Mouse (Mus musculus): ENCODE results near the gene Rhoj.
"Not testable (repeated sequence)": the region's sequence is repeated elsewhere in the genome, so short reads cannot be mapped to it uniquely, and the experiment has no call there.

The Rhoj gene

DNA sequence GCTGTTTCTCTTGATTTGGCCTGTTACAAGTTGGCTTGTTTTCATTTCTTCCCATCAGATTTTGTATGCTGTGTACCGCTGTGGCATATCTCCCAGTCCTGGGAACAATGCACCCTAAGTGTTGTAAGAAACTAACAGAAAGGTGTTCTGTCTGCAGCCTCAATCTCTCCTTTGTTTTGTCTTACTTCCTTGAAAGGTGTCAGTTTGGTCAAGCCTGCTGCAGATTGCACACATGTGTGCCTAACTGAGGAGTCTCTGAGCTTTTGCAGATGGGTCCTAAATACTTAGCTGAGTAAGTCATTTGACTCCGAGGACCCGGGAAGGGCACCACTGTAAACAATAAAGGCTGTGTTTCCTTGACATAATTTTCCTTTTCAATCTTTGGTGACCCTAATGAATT lies 88.5 kb downstream of the Rhoj start:
- no peak for DNase-seq

DNA sequence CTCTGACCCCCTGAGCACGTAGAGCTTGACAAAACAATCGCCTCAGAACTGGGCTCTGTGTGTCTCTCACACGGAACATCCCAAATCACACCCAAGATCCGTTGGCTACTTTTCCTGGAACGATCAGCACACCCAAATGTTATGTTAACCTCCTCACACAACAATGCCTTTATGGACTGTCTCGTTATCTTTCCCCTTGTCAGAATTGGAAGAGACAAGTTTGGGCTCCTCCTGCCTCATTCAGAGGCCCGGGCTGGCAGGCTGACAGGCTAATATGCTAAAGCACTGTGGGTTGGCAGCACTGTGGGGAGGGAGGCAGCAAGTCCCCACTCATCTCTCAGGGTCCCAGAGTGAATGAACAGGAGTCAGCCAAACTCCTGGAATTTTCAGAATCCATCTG lies 89.0 kb downstream of the Rhoj start:
- no peak for DNase-seq

DNA sequence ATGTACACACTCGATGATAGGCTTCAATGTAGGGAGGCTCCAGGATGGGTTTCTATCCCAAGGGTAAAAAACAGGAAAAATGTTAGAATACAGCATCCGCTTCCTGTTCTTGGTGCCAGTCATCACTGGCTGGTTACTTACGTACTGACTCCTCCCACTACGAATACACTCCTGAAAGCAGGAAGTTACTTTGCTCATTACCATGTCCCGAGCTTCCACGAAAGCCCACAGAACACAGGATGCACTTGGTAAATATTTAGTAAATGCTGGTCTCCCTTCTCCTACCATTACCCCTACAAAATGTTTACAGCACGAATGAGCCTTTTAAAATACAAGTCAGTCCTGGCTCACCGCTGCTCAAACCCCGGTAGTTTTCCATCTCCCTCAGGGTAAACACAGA lies 104.8 kb downstream of the Rhoj start:
- no peak for DNase-seq

DNA sequence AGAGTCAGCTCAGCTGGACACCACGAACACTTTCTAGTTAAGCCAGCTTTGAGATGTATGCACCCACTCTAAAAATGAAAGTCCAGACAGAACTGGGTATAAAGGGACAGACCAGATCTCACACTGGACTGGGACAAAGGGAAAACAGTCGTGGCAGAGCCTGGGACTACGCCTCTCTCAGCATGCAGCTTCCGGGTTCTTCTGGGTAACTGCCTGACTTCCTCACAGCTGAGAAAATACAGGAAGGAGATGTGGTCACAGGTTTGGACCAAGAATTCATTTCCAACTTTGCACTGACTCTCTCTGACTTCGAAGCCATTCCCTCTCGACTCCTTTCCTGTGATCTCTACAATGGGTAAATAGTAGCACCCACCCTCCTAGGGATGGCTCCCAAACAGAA lies 106.9 kb downstream of the Rhoj start:
- no peak for DNase-seq

DNA sequence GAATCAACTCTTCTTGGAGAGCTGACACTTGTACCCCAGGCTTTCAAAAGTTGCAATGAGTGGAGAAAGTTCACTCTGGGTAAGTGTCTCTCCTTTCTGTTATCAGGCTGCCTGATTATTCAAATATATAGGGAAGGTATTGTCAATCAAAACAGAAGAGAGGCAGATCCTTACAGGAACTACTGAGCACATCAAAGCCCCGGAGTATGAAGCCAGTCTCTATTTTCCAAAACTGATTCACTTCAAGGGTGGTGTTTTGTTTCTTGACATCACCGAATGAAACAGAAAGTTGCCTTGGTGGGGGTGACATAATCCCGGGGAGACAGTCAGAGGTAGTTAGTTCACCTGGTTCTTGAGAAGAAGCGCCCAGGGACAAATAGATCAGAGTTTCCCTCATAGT lies 108.6 kb downstream of the Rhoj start, which contains the start of gene Gphb5:
TSS of gene Gphb5 (minus strand) at position 101 of the 400 bp plus-strand sequence.
- DNase-seq, result no peak

DNA sequence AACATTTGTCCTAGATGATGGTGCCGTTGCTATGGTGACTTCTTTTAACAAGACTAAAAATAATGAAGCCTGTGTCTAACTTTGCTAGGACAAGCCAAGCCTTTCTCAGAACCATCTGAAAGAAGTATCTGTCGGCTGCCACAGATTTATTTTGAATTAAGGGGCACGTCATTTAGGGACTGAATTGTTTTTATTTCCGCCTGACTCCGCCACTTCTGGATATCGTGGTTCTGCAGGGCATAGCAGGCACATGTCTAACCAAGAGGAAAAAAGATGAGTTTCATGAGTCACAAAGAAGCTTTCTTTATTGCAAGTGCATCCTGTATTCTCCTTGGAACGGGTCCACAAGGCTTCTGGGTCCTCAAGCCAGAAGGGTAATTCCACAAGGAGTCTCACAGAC lies 116.2 kb downstream of the Rhoj start:
- DNase-seq, result no peak

DNA sequence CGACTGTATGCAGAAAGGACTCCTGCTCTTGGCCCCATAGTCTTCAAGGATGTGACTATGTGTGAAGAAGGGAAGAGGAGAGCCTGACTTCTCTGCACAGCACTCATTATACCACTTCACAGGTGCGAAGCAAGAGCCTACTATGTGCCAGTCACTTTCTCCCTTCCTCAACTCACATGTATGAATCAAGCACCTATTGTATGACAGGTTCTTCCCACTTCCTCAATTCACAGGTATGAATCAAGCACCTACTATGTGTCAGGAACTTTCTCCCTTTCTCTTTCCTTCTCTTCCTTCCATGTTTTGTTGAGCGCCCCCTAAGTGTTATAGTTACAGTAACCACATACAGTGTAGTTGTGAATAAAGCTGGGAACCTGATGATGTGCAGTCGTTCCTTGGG lies 116.7 kb downstream of the Rhoj start:
- DNase-seq, result no peak

DNA sequence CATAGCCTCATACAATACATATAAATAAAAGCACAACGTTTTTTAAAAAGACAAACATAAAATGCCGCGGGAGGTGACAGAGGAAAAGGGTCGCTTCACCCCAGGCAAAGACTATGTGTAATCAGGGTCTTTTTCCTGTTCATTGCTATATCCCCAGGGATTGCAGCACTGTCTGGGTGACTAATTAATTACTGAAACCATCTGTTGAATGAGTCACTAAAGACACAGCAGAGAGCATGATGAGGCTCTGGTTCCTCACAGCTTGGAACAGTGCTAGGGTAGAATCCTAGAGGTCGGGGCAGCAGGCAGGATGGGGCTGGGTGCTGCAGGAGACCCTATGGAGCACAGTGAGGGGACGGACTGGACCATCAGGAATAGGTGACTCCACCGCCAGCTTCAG lies 117.8 kb downstream of the Rhoj start:
- DNase-seq, result no peak

DNA sequence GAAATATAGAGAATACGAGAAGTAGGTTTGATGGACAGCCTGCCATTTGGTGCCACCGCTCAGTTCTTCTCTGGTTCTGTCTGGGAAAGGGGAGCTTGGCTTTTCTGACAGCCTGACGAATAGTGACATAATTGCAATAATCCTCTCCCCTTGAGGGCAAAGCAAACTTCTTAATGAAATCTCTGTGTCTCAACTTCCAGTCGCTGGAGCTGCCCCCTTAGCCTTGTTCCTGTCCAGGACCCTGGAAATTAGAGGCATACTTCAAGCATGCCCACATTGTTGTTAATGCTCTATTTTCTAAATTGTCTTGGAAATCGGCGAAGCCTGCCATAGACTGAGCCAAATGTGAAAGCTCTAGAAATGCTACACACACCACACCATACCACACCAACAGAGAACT lies 120.6 kb downstream of the Rhoj start:
- no peak for DNase-seq

DNA sequence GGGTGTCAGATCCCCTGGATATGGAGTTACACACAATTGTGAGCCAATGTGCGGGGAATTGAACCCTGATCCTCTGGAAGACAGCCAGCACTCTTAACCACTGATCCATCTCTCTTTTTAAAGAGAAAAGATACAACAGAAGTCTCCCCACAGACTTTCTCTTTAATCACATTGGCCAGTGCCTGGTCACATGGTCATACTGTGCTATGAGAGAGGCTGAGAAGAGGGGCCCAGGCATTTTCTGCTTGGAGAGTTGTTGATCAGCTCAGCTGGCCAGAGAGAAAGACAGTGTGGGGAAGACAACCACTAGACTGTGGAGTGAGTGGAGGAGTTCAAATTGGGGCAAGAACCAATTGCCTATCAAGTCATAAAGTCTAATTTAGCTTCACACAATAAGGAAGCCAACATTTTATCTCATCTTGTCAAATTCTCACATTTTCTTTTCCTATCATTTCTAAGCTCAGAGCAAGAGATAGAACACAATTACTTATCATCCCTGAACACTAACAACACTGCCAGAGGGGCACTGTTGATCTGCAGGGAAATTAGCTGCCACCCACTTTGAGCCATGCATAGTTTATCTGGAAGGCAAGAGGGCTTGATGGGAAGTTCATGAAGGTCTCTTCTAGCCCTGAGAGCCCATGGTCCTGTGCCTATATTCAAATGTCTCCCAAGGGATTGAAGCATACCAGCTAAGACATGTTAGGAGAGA lies 121.7 kb downstream of the Rhoj start:
- DNase-seq, result no peak

DNA sequence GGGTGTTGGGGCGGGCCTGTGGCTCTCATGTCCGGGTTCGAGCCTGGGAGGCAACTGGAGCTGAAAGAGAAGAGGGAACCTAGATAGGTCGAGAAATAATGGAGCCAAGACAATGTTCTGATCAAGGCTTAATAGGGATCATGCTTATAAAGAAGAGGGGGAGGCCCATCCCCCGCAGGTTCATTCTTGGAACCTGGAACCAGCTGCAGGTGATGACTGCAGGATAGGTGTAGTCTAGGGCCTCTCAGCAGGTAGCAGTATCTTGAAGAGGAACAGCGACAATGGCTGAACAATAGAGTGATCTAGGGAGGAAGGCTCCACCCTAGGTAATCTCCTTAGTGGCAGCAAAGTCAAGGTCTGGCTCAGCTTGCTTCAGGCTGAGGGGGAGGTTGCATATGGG lies 124.3 kb downstream of the Rhoj start:
- DNase-seq, result not testable (repeated sequence)

DNA sequence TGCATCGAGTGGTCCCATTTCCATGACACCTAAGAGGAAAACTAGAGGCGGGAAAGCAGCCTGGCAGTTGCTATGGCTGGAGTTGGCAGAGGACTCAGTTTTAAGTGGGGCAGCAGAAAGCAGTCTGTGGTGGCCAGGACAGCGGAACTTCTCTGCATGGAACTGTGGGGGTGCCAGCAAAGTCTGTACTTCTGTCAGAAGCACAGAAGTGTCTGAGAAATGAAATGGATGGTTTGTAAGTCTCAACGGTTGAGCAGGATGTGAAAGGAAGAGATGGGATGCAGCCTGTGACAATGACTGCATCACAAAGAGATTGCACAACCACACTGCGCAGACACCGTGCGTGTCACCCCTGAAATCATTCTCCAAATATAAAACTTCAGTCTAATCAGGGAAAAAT lies 138.1 kb downstream of the Rhoj start:
- no peak for DNase-seq

DNA sequence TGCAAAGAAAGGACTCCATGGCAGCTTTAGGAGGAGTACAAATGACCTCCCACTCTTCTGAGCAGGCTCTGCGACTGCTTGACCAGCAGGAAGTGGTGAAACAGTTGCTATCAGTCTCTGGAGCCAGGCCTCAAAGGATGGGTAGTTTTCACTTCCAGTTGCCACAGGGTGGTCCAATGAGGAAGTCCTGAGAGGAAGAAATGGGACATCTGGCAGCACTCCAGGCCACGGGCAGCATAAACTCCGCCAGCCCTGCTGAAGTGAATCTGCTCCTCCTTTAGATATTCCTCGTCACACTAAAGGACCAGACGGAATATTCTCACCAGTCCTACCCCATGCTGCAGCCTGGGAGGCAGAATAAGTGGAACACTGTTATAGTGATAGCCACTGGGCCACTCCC lies 140.8 kb downstream of the Rhoj start:
- DNase-seq, result peak; percentile 59

DNA sequence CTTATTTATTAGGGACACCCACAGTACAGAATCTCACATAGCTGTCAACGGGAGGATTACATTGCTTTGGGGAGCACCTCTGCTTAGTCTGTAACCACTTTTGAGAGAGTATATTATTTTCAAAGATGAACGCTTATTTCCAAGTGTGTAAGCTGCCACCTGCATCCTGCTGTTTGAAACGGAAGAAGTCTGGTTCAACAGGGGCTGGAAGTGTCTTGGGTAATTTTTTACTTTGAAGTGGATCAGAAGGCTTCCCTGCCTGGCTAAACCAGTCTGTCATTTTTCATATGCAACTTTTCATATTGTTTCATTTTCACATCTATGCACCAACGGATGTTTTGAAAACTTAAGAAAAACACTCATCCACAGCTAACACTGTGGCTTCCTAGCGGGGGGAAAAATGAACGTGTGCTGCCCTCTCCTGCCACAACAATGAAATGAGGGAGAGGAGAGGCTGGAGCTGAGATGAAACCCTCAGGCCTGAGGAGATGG lies 141.4 kb downstream of the Rhoj start:
- no peak for DNase-seq

DNA sequence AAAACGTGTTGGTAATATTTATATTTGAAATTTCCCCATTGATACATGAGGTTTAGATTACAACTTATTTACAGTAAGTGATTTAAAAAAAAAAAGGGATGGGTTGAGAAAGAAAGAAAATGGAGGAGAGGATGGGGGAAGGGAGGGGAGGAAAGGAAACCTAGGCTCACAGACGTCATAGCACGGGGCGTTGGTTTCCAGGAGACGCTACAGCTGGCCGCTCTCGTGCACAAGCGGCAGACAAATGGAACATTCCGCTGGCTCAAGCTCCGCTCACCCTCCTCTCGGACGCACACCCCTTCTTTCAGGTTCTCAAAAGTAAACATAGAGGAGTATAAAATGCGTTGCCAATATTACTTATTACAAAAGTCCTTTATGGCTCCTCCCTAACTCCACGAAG lies 141.9 kb downstream of the Rhoj start:
- DNase-seq, result no peak

DNA sequence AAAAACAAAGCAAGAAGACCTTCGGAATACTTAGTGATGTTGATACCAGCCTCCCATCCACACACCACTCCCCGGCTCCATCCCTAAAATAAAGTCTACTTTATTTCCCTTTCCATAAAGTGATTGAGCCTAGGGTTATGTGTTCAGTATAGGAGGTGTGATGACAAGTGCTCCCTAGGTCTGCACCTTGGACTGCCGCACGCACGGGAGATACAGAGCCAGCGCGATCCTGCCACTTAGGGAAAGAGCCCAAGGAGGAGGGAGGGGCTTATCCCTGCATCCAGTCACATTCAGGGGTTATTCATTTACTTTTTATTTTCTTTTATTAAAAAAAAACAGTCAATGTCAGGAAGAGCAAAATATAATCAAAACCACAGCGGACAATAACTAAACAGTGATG lies 142.5 kb downstream of the Rhoj start:
- no peak for DNase-seq

Measured in right cerebral cortex, postnatal 14 days (tissue).